In the genomic region with DNA sequence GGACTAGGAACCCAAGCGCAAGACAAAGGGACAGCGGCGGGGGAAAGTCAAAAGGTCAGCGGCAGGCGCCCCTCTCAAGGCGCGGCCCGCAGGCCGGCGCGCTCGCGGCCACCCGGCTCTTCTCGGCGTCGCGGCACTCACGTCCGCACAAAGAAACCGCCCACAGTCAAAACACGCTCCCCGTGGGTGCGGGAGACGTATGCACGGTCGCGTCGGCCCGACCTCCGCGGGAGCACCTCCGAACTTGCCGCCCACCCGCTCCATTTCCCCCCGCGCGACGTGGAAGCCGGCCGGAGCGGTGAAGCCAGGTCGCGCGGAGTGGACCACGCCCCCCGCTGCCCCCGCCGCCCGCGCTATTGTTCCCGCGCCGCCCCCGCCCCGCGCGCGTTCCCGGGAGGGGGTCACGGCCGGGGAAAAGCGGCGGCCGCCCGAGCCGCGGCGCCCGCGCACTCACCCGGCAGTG, we compare ENCODE assay signal across 8 mouse cellular contexts. TPM values are rescaled to one million over a fixed set of nuclear protein-coding genes. Genes with fewer than 3 reads are reported as not detected.
DNase-seq lines count a peak whose midpoint lies in the region; ATAC-seq lines count a peak whose summit lies in the region.

No protein-coding gene starts in this region.

- ATAC-seq in kidney, embryonic 15.5 days (replicated peaks; ENCODE audit: low FRiP score) = peak; percentile 68
- ATAC-seq in CD4-positive, CD25-positive, alpha-beta regulatory T cell, adult 4 months = peak; percentile 11

- peak overlapping the region; percentile 94 for H3K27ac ChIP-seq in kidney, embryonic 15.5 days
- H3K27ac ChIP-seq in hindbrain, embryonic 10.5 days = peak overlapping the region; percentile 98

- DNase-seq in kidney, adult 11 months = no peak
- DNase-seq in c-Kit-negative CD71-positive TER-119-positive erythroid progenitor cells, embryonic 14.5 days (ENCODE audit: low read depth, low spot score) = peak; percentile 19
- DNase-seq in hindbrain, embryonic 10.5 days (ENCODE audit: low spot score) = no peak
- DNase-seq in mesoderm, embryonic 11.5 days (ENCODE audit: low read depth, low spot score) = peak; percentile 41
- DNase-seq in ovary, postnatal 14 days (ENCODE audit: low spot score) = no peak
- no peak for DNase-seq in adrenal gland, adult (ENCODE audit: inconsistent age in 2 of 2, low spot score in 1 of 2)

- H3K27me3 ChIP-seq in kidney, embryonic 15.5 days = peaks cover 23% of the 10 kb centered on the region
- peaks cover 27% of the 10 kb centered on the region for H3K27me3 ChIP-seq in hindbrain, embryonic 10.5 days (ENCODE audit: insufficient read depth, poor library complexity, severe bottlenecking)

- peak overlapping the region; percentile 85 for H3K9ac ChIP-seq in kidney, embryonic 15.5 days

- peaks cover 15% of the 10 kb centered on the region for H3K4me1 ChIP-seq in kidney, embryonic 15.5 days
- peaks cover 25% of the 10 kb centered on the region for H3K4me1 ChIP-seq in hindbrain, embryonic 10.5 days (replicated peaks)

- peak overlapping the region; percentile 70 for H3K4me2 ChIP-seq in kidney, embryonic 15.5 days

- H3K4me3 ChIP-seq in kidney, embryonic 15.5 days (replicated peaks) = peak overlapping the region; percentile 93
- peak overlapping the region; percentile 92 for H3K4me3 ChIP-seq in hindbrain, embryonic 10.5 days

- under 1% methylated on average over 44 of the region's 72 CpGs for WGBS in kidney, embryonic 15.5 days
- WGBS in hindbrain, embryonic 10.5 days = 1% methylated on average over 71 of the region's 72 CpGs

- no peaks in the 10 kb centered on the region for H3K9me3 ChIP-seq in kidney, embryonic 15.5 days (replicated peaks)
- no peaks in the 10 kb centered on the region for H3K9me3 ChIP-seq in hindbrain, embryonic 10.5 days

- no peaks in the 10 kb centered on the region for H3K36me3 ChIP-seq in kidney, embryonic 15.5 days
- no peaks in the 10 kb centered on the region for H3K36me3 ChIP-seq in hindbrain, embryonic 10.5 days

RNA-seq across cellular contexts. Expression of a gene that starts 0.4 kb away (rescaled TPM):
- polyA plus RNA-seq in kidney, embryonic 15.5 days (2015; fragmentation: Nextera tagmentation; extraction: Ambion mirVana) = 17.8 and 19.9 TPM in 2 replicates
- 10 to 100 TPM; 13.0 to 20.6 TPM for polyA plus RNA-seq in CD4-positive, CD25-positive, alpha-beta regulatory T cell, adult 4 months (2017; shearing (Covaris generic))
- polyA plus RNA-seq in hindbrain, embryonic 10.5 days (2016; fragmentation: Nextera tagmentation; extraction: Ambion mirVana) = 19.5 and 19.7 TPM in 2 replicates

RNA-seq across cellular contexts. Expression of a gene that starts 24.9 kb away (rescaled TPM):
- polyA plus RNA-seq in kidney, embryonic 15.5 days (2015; fragmentation: Nextera tagmentation; extraction: Ambion mirVana) = 0.05 TPM in 1 of 2 replicates, not detected in the other
- not detected for polyA plus RNA-seq in CD4-positive, CD25-positive, alpha-beta regulatory T cell, adult 4 months (2017; shearing (Covaris generic))
- polyA plus RNA-seq in hindbrain, embryonic 10.5 days (2016; fragmentation: Nextera tagmentation; extraction: Ambion mirVana) = 0.06 and 0.26 TPM in 2 replicates

Comparison
In these comparisons a context has a peak if more than half of its experiments do, and no peak if none do; other contexts are left out.
1. DNase-seq: peak in c-Kit-negative CD71-positive TER-119-positive erythroid progenitor cells, embryonic 14.5 days (single experiment) and mesoderm, embryonic 11.5 days (single experiment); none in kidney, adult 11 months (single experiment), hindbrain, embryonic 10.5 days (single experiment), ovary, postnatal 14 days (single experiment) and adrenal gland, adult (0 of 2).